Mouse (Mus musculus): ENCODE results near the gene Col6a1. TPM values are rescaled to one million over a fixed set of nuclear protein-coding genes. Genes with fewer than 3 reads are reported as not detected.
A peak's percentile ranks its signal among the peaks of the same experiment; 100 is the strongest.

Col6a1 gene
- polyA plus RNA-seq, 1 experiment = 47.4 TPM

GRCm38 (mm10) chr10:76722751-76723450, 3.1 kb downstream of the Col6a1 start:
- TF ChIP-seq POLR2A (IDR thresholded peaks at IDR 0.05; ENCODE audit: borderline replicate concordance, extremely low read depth, insufficient read depth, insufficient read length, poor library complexity, severe bottlenecking) (no peak), CTCF (IDR thresholded peaks at IDR 0.05; ENCODE audit: borderline replicate concordance, extremely low read depth, insufficient read depth, insufficient read length) (no peak)
- DNase-seq (ENCODE audit: low read depth) = no peak

GRCm38 (mm10) chr10:76721746-76722145, 4.2 kb downstream of the Col6a1 start:
- no peak for DNase-seq (ENCODE audit: low read depth)
- TF ChIP-seq POLR2A (IDR thresholded peaks at IDR 0.05; ENCODE audit: borderline replicate concordance, extremely low read depth, insufficient read depth, insufficient read length, poor library complexity, severe bottlenecking) (no peak), CTCF (IDR thresholded peaks at IDR 0.05; ENCODE audit: borderline replicate concordance, extremely low read depth, insufficient read depth, insufficient read length) (no peak)

- DNase-seq (ENCODE audit: low read depth) = no peak
- TF ChIP-seq POLR2A (IDR thresholded peaks at IDR 0.05; ENCODE audit: borderline replicate concordance, extremely low read depth, insufficient read depth, insufficient read length, poor library complexity, severe bottlenecking) = no peak
- TF ChIP-seq CTCF (IDR thresholded peaks at IDR 0.05; ENCODE audit: borderline replicate concordance, extremely low read depth, insufficient read depth, insufficient read length) = no peak
These were observed 4.8 kb downstream of the Col6a1 start for GRCm38 (mm10) chr10:76721216-76721615.

- no peak for DNase-seq (ENCODE audit: low read depth)
- TF ChIP-seq POLR2A (IDR thresholded peaks at IDR 0.05; ENCODE audit: borderline replicate concordance, extremely low read depth, insufficient read depth, insufficient read length, poor library complexity, severe bottlenecking) = no peak
- TF ChIP-seq CTCF (IDR thresholded peaks at IDR 0.05; ENCODE audit: borderline replicate concordance, extremely low read depth, insufficient read depth, insufficient read length) = no peak
These were observed 8.3 kb downstream of the Col6a1 start for GRCm38 (mm10) chr10:76717631-76718030.

- DNase-seq (ENCODE audit: low read depth) = no peak
- TF ChIP-seq POLR2A (IDR thresholded peaks at IDR 0.05; ENCODE audit: borderline replicate concordance, extremely low read depth, insufficient read depth, insufficient read length, poor library complexity, severe bottlenecking) = no peak
- TF ChIP-seq CTCF (IDR thresholded peaks at IDR 0.05; ENCODE audit: borderline replicate concordance, extremely low read depth, insufficient read depth, insufficient read length) = no peak
These were observed 8.9 kb downstream of the Col6a1 start for GRCm38 (mm10) chr10:76717026-76717425.

- TF ChIP-seq POLR2A (IDR thresholded peaks at IDR 0.05; ENCODE audit: borderline replicate concordance, extremely low read depth, insufficient read depth, insufficient read length, poor library complexity, severe bottlenecking) = no peak
- TF ChIP-seq CTCF (IDR thresholded peaks at IDR 0.05; ENCODE audit: borderline replicate concordance, extremely low read depth, insufficient read depth, insufficient read length) = no peak
These were observed 11.7 kb downstream of the Col6a1 start for GRCm38 (mm10) chr10:76714303-76714702.

DNA sequence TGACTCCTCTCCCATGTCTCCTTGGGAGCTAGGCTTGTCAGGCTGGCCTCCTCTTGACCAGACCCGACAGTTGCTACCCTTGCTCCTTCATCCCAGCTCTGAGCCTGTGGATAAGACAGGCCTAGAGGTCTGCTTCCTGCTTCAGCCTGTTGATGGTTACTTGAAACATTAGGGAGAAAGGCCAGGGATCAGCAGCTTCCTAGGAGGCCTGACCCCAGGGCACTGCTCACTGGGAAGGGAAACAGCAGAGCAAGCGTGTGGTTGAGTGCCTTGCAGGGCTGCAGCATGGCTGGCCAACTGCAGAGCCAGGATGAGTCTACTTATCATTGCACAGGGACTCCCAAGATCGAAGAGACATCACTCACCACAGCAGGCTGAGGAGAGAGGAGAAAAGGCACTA, 13.5 kb downstream of the Col6a1 start:
- no peak for TF ChIP-seq POLR2A (IDR thresholded peaks at IDR 0.05; ENCODE audit: borderline replicate concordance, extremely low read depth, insufficient read depth, insufficient read length, poor library complexity, severe bottlenecking)
- no peak for TF ChIP-seq CTCF (IDR thresholded peaks at IDR 0.05; ENCODE audit: borderline replicate concordance, extremely low read depth, insufficient read depth, insufficient read length)
- DNase-seq (ENCODE audit: low read depth) = no peak

More at GRCm38 (mm10) chr10:76714303-76714702, 11.7 kb downstream of the Col6a1 start:
- DNase-seq (ENCODE audit: low read depth) = no peak

DNA sequence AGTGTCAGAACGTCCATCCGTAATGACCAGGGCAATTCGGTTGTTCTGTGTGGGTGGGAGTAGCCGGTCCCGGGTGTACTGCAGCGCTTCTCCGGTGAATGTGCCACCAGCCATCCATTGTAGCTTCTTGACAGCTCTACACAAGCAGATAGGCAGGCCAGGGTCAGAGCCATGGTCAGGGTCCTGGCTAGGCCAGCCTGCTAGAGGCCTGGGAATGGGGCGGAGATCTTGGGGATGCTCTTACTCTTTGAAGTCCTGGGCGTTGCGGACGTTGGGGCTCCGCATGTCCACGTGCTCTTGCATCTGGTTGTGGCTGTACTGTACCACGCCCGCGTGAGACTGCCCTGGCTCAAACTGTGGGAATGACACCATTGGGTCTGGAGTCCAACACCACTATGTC, 14.6 kb downstream of the Col6a1 start:
- no peak for DNase-seq (ENCODE audit: low read depth)
- TF ChIP-seq POLR2A (IDR thresholded peaks at IDR 0.05; ENCODE audit: borderline replicate concordance, extremely low read depth, insufficient read depth, insufficient read length, poor library complexity, severe bottlenecking) (no peak), CTCF (IDR thresholded peaks at IDR 0.05; ENCODE audit: borderline replicate concordance, extremely low read depth, insufficient read depth, insufficient read length) (no peak)

GRCm38 (mm10) chr10:76708465-76708864, 17.5 kb downstream of the Col6a1 start:
- DNase-seq (ENCODE audit: low read depth) = no peak
- no peak for TF ChIP-seq CTCF (IDR thresholded peaks at IDR 0.05; ENCODE audit: borderline replicate concordance, extremely low read depth, insufficient read depth, insufficient read length)
- TF ChIP-seq POLR2A (IDR thresholded peaks at IDR 0.05; ENCODE audit: borderline replicate concordance, extremely low read depth, insufficient read depth, insufficient read length, poor library complexity, severe bottlenecking) = no peak

- DNase-seq (ENCODE audit: low read depth) = no peak
- TF ChIP-seq POLR2A (IDR thresholded peaks at IDR 0.05; ENCODE audit: borderline replicate concordance, extremely low read depth, insufficient read depth, insufficient read length, poor library complexity, severe bottlenecking) = no peak
- TF ChIP-seq CTCF (IDR thresholded peaks at IDR 0.05; ENCODE audit: borderline replicate concordance, extremely low read depth, insufficient read depth, insufficient read length) = no peak
These were observed 18.4 kb downstream of the Col6a1 start for GRCm38 (mm10) chr10:76707584-76707983.

DNA sequence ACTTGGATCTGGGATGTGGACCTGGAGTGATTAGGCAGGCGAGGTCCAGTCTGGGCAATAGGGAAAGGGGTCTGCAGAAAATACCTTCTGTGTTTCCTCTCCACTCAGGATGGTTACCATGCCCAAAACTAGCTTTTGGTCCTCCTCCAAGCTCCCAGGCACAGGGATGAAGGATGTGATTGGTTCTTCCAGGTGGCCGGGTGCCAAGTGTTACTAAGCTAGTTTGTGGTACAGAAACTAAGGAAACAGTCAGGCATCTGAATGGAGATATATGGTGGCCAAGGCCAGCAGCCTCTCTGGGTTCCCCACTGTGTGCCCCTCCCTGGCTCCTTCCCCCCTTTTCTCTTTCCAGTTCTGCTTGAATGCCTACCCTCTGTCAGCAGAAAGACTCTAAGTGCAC, 19.0 kb downstream of the Col6a1 start:
- TF ChIP-seq POLR2A (IDR thresholded peaks at IDR 0.05; ENCODE audit: borderline replicate concordance, extremely low read depth, insufficient read depth, insufficient read length, poor library complexity, severe bottlenecking) (no peak), CTCF (IDR thresholded peaks at IDR 0.05; ENCODE audit: borderline replicate concordance, extremely low read depth, insufficient read depth, insufficient read length) (no peak)
- DNase-seq (ENCODE audit: low read depth) = peak; percentile 16

DNA sequence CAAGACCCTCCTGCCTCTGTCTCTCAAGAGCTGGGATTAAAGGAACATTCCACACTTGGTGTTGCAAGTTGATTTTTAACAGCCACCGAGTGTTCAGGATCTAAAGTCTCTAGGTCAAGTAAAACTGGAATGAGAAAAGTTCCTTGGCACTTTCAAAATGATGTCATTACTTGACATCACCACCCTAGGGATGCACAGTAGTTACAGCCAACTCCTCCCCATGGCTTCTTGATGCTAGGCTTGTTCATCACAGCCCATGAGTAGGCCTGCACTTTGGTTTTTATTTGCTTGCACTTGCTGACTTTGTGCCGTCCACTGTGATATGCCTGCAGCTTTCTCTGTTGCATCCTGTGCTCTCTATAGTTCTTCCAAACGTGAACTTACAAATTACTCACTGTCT, 21.6 kb downstream of the Col6a1 start:
- TF ChIP-seq CTCF (IDR thresholded peaks at IDR 0.05; ENCODE audit: borderline replicate concordance, extremely low read depth, insufficient read depth, insufficient read length) (no peak), POLR2A (IDR thresholded peaks at IDR 0.05; ENCODE audit: borderline replicate concordance, extremely low read depth, insufficient read depth, insufficient read length, poor library complexity, severe bottlenecking) (no peak)
- no peak for DNase-seq (ENCODE audit: low read depth)
